10 mouse cellular contexts compared by ENCODE assay signal in genomic region chr17:29018292-29018984, GRCm38 (mm10). TPM values are rescaled to one million over a fixed set of nuclear protein-coding genes. Genes with fewer than 3 reads are reported as not detected.
DNase-seq lines count a peak whose midpoint lies in the region; ATAC-seq and TF ChIP-seq lines count a peak whose summit lies in the region.
"Had no signal": no experiment of that assay in that cellular context is flagged by ENCODE, and none has a peak within 500 bp of the region (broad histone marks: within the 10 kb centered on the region; RNA-seq: fewer than 3 reads in every experiment).

No protein-coding gene starts in this region.

- DNase-seq in kidney, postnatal 0 days (ENCODE audit: low spot score) = peak; percentile 38
- no peak for DNase-seq in kidney, adult 11 months
- DNase-seq in MN1 (ENCODE audit: low spot score) = peak; percentile 50
- DNase-seq in gastrocnemius, postnatal 10 days = peak; percentile 44
- peak; percentile 35 for DNase-seq in lung, postnatal 14 days
- no peak for DNase-seq in urinary bladder, postnatal 10 days (ENCODE audit: low spot score)
- no peak for DNase-seq in urinary bladder, adult 2 months (ENCODE audit: low spot score)
- DNase-seq: cerebellum, adult 18-20 months; right cerebral cortex, postnatal 14 days had no signal

- H3K9ac ChIP-seq in kidney, postnatal 0 days (ENCODE audit: low read depth, low read length) = no peak overlapping the region
- H3K9ac ChIP-seq in midbrain, embryonic 15.5 days = no peak overlapping the region

- H3K4me2 ChIP-seq in kidney, postnatal 0 days (ENCODE audit: low read length) = no peak overlapping the region
- H3K4me2 ChIP-seq in midbrain, embryonic 15.5 days = no peak overlapping the region

- no peak overlapping the region for H3K4me3 ChIP-seq in kidney, postnatal 0 days (replicated peaks; ENCODE audit: low read depth, low read length)
- H3K4me3 ChIP-seq in midbrain, embryonic 15.5 days = no peak overlapping the region

- WGBS in kidney, postnatal 0 days = 56% methylated on average over 11 of the region's 11 CpGs
- WGBS in midbrain, embryonic 15.5 days = 46% methylated on average over 11 of the region's 11 CpGs

- no peak for ATAC-seq in kidney, postnatal 0 days (replicated peaks; ENCODE audit: low FRiP score, low read depth)
- ATAC-seq in midbrain, embryonic 15.5 days (replicated peaks) = no peak

- TF ChIP-seq CTCF in kidney, postnatal 0 days (IDR thresholded peaks at IDR 0.05; ENCODE audit: low read depth) = peak; percentile 63

- no peaks in the 10 kb centered on the region for H3K27me3 ChIP-seq in kidney, postnatal 0 days (ENCODE audit: insufficient read depth, low read length)
- H3K27me3 ChIP-seq in midbrain, embryonic 15.5 days (replicated peaks) = no peaks in the 10 kb centered on the region

- no peaks in the 10 kb centered on the region for H3K9me3 ChIP-seq in kidney, postnatal 0 days (replicated peaks; ENCODE audit: low read length)
- H3K9me3 ChIP-seq in midbrain, embryonic 15.5 days = no peaks in the 10 kb centered on the region

- H3K36me3 ChIP-seq in kidney, postnatal 0 days (ENCODE audit: insufficient read depth, low read length) = no peaks in the 10 kb centered on the region
- no peaks in the 10 kb centered on the region for H3K36me3 ChIP-seq in midbrain, embryonic 15.5 days (replicated peaks)

- H3K4me1 ChIP-seq in kidney, postnatal 0 days (replicated peaks; ENCODE audit: insufficient read depth, low read length) = no peaks in the 10 kb centered on the region
- H3K4me1 ChIP-seq in midbrain, embryonic 15.5 days = peaks cover 3% of the 10 kb centered on the region; the same call in 1 of the 2 replicates

- no peak overlapping the region for H3K27ac ChIP-seq in kidney, postnatal 0 days
- H3K27ac ChIP-seq in midbrain, embryonic 15.5 days = no peak overlapping the region

RNA-seq across cellular contexts. Expression of gene Stk38, which starts 10.6 kb away (rescaled TPM):
- 58.8 and 66.9 TPM in 2 replicates for polyA plus RNA-seq in kidney, postnatal 0 days (2015; fragmentation: Nextera tagmentation; extraction: Ambion mirVana)
- total RNA-seq in gastrocnemius, postnatal 10 days (2021) = 10 to 100 TPM; 34.4 to 45.0 TPM
- polyA plus RNA-seq in urinary bladder, adult 2 months (2012; rRNA removed) = 81.3 and 97.5 TPM in 2 replicates
- 99.7 and 105 TPM in 2 replicates for polyA plus RNA-seq in midbrain, embryonic 15.5 days (2015; fragmentation: Nextera tagmentation; extraction: Ambion mirVana)

RNA-seq across cellular contexts. Expression of gene Srsf3, which starts 14.0 kb away (rescaled TPM):
- polyA plus RNA-seq in kidney, postnatal 0 days (2015; fragmentation: Nextera tagmentation; extraction: Ambion mirVana) = 456 and 496 TPM in 2 replicates
- 10 to 100 TPM; 91.3 to 94.2 TPM for total RNA-seq in gastrocnemius, postnatal 10 days (2021)
- 139 and 169 TPM in 2 replicates for polyA plus RNA-seq in urinary bladder, adult 2 months (2012; rRNA removed)
- 429 and 442 TPM in 2 replicates for polyA plus RNA-seq in midbrain, embryonic 15.5 days (2015; fragmentation: Nextera tagmentation; extraction: Ambion mirVana)

Comparison
In these comparisons a context has a peak if more than half of its experiments do, and no peak if none do; other contexts are left out.
1. DNase-seq: peak in kidney, postnatal 0 days (single experiment), MN1 (single experiment), gastrocnemius, postnatal 10 days (single experiment) and lung, postnatal 14 days (single experiment); none in kidney, adult 11 months (single experiment), urinary bladder, postnatal 10 days (single experiment) and urinary bladder, adult 2 months (single experiment).